Mouse (Mus musculus) frontal cortex, postnatal 36 days (tissue): ENCODE results near the gene Arpc1b.

Experiments
- DNase-seq, 2 experiments: peaks; one replicate each; pipeline ENCODE4 v3.0.0; 2022; ENCODE audit warnings: low spot score in 2 of 2

Arpc1b gene

GRCm38 (mm10) chr5:145164710-145165109 lies 50.7 kb downstream of the Arpc1b start:
- no peak for DNase-seq

- no peak for DNase-seq
Observed at GRCm38 (mm10) chr5:145165184-145165583, 51.2 kb downstream of the Arpc1b start.

DNA sequence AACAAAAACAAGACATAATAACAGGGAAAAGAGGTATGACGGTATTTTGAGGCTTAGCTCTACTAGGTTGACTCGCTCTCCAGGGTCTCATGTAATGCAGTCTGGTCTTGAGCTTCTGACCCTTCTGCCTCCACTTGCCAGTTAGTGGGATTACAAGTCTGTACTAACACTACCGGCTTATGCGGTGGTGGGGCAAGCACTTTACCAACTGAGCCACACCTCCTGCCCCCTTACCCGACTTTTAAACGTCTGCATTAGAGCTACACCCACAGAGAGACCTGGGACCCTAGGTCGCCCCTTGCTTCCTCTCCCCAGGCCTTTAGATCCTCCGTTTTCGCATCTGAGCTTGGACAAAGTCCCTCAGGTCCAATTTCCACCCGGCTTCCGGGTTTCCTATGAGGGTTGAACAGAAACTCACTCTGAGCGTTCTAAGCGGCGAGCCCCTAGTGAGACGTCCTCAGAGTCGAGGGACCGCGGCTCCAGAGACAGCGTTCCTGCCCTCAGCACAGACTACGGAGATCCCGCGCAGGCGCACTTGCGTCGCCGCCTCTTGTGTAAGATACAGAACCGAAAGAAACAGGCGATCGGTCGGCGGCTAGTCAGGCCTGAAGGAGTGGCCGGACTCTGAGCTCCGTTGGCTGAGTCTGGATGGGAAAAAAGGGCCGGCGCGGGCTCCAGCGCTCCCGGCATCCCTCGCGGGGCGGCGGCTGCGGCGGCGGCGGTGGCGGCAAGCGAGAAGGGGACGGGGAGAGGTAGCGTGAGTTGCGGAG lies 52.7 kb downstream of the Arpc1b start, which contains the start of the genes Ptcd1 and Cpsf4:
TSS of gene Ptcd1 (minus strand) at position 573 of the 770 bp plus-strand sequence.
TSS of gene Cpsf4 (plus strand) at position 678 of the 770 bp plus-strand sequence.
- DNase-seq, result peak; percentile 99

GRCm38 (mm10) chr5:145167306-145167661 lies 53.3 kb downstream of the Arpc1b start:
- no peak for DNase-seq

GRCm38 (mm10) chr5:145178461-145178980 lies 64.5 kb downstream of the Arpc1b start:
- DNase-seq, result no peak
